In the genomic region with DNA sequence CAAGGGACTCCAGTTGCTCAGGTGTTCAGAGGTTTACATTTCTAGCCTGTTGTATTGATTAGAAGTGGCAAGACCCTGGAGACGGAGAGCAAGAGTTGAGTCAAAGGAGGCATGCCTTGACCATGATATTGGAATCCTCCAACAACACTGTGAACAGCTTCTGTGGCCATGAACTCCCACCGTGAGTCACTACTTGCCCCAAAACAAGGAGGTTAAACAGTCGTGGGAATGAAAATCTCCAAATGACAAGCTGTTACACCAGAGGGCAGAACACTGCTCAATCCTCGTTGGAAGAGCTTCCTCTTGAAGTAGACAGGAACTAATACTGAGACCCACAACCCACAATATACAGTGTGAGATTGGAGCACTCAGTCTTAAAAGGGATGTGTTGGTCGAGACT, we compare ENCODE assay signal across 20 mouse cellular contexts.
A peak's percentile ranks its signal among the peaks of the same experiment; 100 is the strongest.
DNase-seq lines count a peak whose midpoint lies in the region; ATAC-seq lines count a peak whose summit lies in the region.
"Had no signal": no experiment of that assay in that cellular context is flagged by ENCODE, and none has a peak within 500 bp of the region (broad histone marks: within the 10 kb centered on the region; RNA-seq: fewer than 3 reads in every experiment).

No protein-coding gene starts in this region.

- 0 out of 2 replicates have a peak, but pooled peaks have one; percentile 52 for ATAC-seq in common myeloid progenitor, adult 5-6 weeks (replicated peaks; ENCODE audit: low read depth, poor library complexity, severe bottlenecking)
- 0 out of 2 replicates have a peak, but pooled peaks have one; percentile 20 for ATAC-seq in megakaryocyte progenitor cell, adult 5-6 weeks (replicated peaks; ENCODE audit: poor library complexity)
- ATAC-seq: activated CD4-positive, CD25-positive, alpha-beta regulatory T cell, adult 4 months; CD4-positive, CD25-positive, alpha-beta regulatory T cell, adult 4 months; forebrain, embryonic 13.5 days; forebrain, embryonic 15.5 days; forebrain, postnatal 0 days; Patski had no signal

- DNase-seq in heart, adult 11 months: peak; percentile 70
- no peak for DNase-seq in heart, postnatal 4 days
- DNase-seq in ovary, adult 18-20 months (ENCODE audit: low spot score): no peak
- DNase-seq: adrenal gland, adult 8-10 months; adrenal gland, postnatal 14 days; adrenal gland, postnatal 36 days; B cell, adult 2 months; cerebellum, adult 18-20 months; cerebellum, adult 8-10 months; cerebellum, adult 9-11 months; cerebellum, postnatal 14 days; cerebellum, postnatal 36 days; forebrain, postnatal 0 days had no signal
